In genomic region chr19:17166288-17166687, GRCm38 (mm10) we compare ENCODE assay signal across 16 mouse cellular contexts.
A peak's percentile ranks its signal among the peaks of the same experiment; 100 is the strongest.
DNase-seq lines count a peak whose midpoint lies in the region; ATAC-seq lines count a peak whose summit lies in the region.
"Had no signal": no experiment of that assay in that cellular context is flagged by ENCODE, and none has a peak within 500 bp of the region (broad histone marks: within the 10 kb centered on the region; RNA-seq: fewer than 3 reads in every experiment).

No protein-coding gene starts in this region.

- ATAC-seq in monocyte, adult 5-6 weeks (replicated peaks; ENCODE audit: insufficient number of reproducible peaks, low FRiP score, low TSS enrichment, poor library complexity, severe bottlenecking) = peak; percentile 81
- ATAC-seq: forebrain, embryonic 15.5 days; hindbrain, postnatal 0 days; liver, embryonic 12.5 days had no signal

- DNase-seq in gastrocnemius, adult 18-20 months (ENCODE audit: low spot score) = peak; percentile 4
- no peak for DNase-seq in gastrocnemius, postnatal 10 days
- peak; percentile 7 to 13 for DNase-seq in lung, adult 18-20 months
- DNase-seq in lung, postnatal 14 days = no peak
- DNase-seq in c-Kit-positive CD71-negative TER-119-negative erythroid progenitor cells, embryonic 14.5 days (ENCODE audit: low read depth) = peak; percentile 24
- no peak for DNase-seq in cerebellum, adult 8-10 months
- no peak for DNase-seq in thymus, postnatal 10 days (ENCODE audit: low spot score in 2 of 2)
- DNase-seq: adrenal gland, postnatal 25 days; cerebellum, adult 11 months; gastrocnemius, postnatal 25 days; heart, postnatal 10 days; layer of hippocampus, adult 9-11 months had no signal

Comparison
In these comparisons a context has a peak if more than half of its experiments do, and no peak if none do; other contexts are left out.
1. DNase-seq: peak in gastrocnemius, adult 18-20 months (single experiment), lung, adult 18-20 months (2 of 2) and c-Kit-positive CD71-negative TER-119-negative erythroid progenitor cells, embryonic 14.5 days (single experiment); none in gastrocnemius, postnatal 10 days (single experiment), lung, postnatal 14 days (single experiment), cerebellum, adult 8-10 months (single experiment) and thymus, postnatal 10 days (0 of 2).